Mouse (Mus musculus) CH12.LX (cell line): ENCODE measurements around the gene Kcnh3.

Experiments
- ETS1 ChIP-seq: conservative IDR thresholded peaks from 2 replicates; pipeline ENCODE4 v1.6.1; 2012; ENCODE audit warnings: low read depth, mild to moderate bottlenecking, inconsistent platforms, low read length, improper control_type of control experiment, moderate library complexity
- TBP ChIP-seq: conservative IDR thresholded peaks from 2 replicates; pipeline ENCODE4 v1.6.1; 2011; ENCODE audit warnings: low read depth, low read length, improper control_type of control experiment
- ZKSCAN1 ChIP-seq: IDR thresholded peaks from 2 replicates; pipeline ENCODE4 v1.6.1; 2012; ENCODE audit warnings: low read depth, inconsistent platforms, low read length, improper control_type of control experiment, borderline replicate concordance

DNA sequence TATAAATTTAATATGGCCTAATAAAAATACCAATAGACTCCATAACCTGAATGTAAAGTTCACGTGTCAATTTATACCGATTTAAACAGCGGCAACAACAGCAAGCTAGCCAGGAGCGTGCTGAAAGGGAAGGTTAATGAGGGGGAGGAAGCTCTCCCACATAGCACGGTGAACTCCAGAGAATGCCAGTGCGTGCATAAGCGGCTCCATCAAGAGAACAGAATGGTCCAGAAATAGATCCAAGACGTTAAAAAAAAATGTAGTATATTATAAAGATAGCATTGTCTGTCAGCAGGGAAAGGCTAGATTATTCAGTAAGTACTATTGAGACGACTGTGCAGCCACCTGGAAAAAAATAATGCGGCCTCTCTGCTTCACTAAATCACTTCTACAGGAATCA lies 38.0 kb downstream of the Kcnh3 start:
- no peak for TF ChIP-seq TBP
- no peak for TF ChIP-seq ZKSCAN1
- TF ChIP-seq ETS1, result no peak
